Mouse (Mus musculus) embryonic facial prominence, embryonic 12.5 days (tissue): Measurements from ENCODE around the gene Ahrr. TPM values are rescaled to one million over a fixed set of nuclear protein-coding genes. Genes with fewer than 3 reads are reported as not detected.

Experiments used
- ATAC-seq: fragments of 200-750 bp; cut with Nextera tagmentation; 2 replicates; pipeline ENCODE4 v1.8.0; 2017; ENCODE audit not compliant: insufficient number of reproducible peaks, insufficient read depth, low FRiP score, low TSS enrichment
- H3K27ac ChIP-seq: fragments of 300-500 bp; sonication (generic); 2 replicates; pipeline ENCODE4 v1.5.1; 2016; ENCODE audit warnings: mild to moderate bottlenecking
- H3K27me3 ChIP-seq: fragments of 300-500 bp; sonication (generic); 2 replicates; pipeline ENCODE4 v1.6.1; 2016; ENCODE audit warnings: mild to moderate bottlenecking, moderate library complexity
- H3K36me3 ChIP-seq: fragments of 300-500 bp; sonication (generic); 2 replicates; pipeline ENCODE4 v1.6.1; 2016; ENCODE audit warnings: mild to moderate bottlenecking
- H3K4me1 ChIP-seq: fragments of 300-500 bp; sonication (generic); 2 replicates; pipeline ENCODE4 v1.6.1; 2016
- H3K4me2 ChIP-seq: fragments of 300-500 bp; sonication (generic); replicated peaks from 2 replicates; pipeline ENCODE4 v1.6.1; 2016; ENCODE audit warnings: mild to moderate bottlenecking, moderate library complexity
- H3K4me3 ChIP-seq: fragments of 300-500 bp; sonication (generic); 2 replicates; pipeline ENCODE4 v1.5.1; 2016; ENCODE audit warnings: mild to moderate bottlenecking
- H3K9ac ChIP-seq: fragments of 300-500 bp; sonication (generic); 2 replicates; pipeline ENCODE4 v1.6.1; 2016; ENCODE audit warnings: mild to moderate bottlenecking, moderate library complexity
- H3K9me3 ChIP-seq: fragments of 300-500 bp; sonication (generic); 2 replicates; pipeline ENCODE4 v1.6.1; 2016; ENCODE audit warnings: mild to moderate bottlenecking, moderate library complexity
- WGBS: fragments of 180-500 bp; shearing (Covaris S2); methylation state at CpG from one replicate; pipeline ENCODE4 v1.1.7; 2016; 5-methylcytosine and 5-hydroxymethylcytosine counted together
- polyA plus RNA-seq: library from polyadenylated mRNA; unstranded; fragments of >200 nt; fragmentation: Nextera tagmentation; extraction: Ambion mirVana; gene quantifications from 2 replicates; pipeline ENCODE4 v1.2.1, GENCODE M21; 2016

Ahrr gene
- polyA plus RNA-seq, 1 experiment from 2014 or later: 1.2 TPM

DNA sequence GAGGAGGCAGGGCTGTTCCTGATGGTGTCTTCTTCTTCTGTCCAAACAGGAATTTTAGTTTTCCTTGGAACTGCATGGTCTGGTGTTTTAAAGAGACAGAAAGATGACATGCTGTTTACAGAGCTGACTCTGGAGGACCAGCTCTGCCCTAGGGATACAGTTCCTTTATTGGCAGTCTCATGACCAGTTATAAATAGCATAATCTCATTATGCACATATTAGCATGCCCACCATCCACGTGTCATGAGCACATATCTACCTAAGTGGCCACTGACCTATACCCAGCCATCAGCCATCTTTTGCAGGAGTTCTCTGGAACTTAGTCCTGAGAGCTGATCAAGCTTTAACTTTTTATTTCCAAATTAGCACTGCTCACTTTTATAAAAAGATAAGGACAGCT, 71.5 kb downstream of the Ahrr start:
- WGBS: 36% methylated on average over 1 of the region's 1 CpGs
- H3K27me3 ChIP-seq: 0 out of 2 replicates have a peak, but pooled peaks cover under 1% of the 10 kb centered on the region
- no peak overlapping the region for H3K27ac ChIP-seq
- no peak overlapping the region for H3K9ac ChIP-seq
- no peak overlapping the region for H3K4me3 ChIP-seq
- no peaks in the 10 kb centered on the region for H3K36me3 ChIP-seq
- ATAC-seq: no peak
- H3K4me2 ChIP-seq: no peak overlapping the region
- H3K4me1 ChIP-seq: no peaks in the 10 kb centered on the region
- H3K9me3 ChIP-seq: no peaks in the 10 kb centered on the region

DNA sequence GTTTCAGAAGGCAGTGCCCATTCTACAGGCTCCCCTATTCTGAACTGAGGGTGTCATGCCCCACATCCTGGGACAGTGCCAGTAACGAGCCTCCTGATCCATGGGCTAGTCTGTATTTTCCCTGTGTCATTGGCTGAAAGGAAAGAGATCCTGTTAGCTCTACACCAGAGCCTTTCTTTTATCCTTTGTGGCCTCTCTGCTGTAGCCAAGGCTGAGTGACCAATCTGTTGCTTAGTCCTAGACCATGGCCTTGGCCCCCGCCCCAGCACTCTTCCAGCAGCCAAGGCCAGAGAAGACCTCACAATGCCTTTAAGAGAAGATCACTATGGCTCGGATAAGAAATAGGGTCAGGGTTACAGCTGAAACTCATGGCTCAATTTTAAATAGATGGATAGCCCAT, 73.7 kb downstream of the Ahrr start:
- no peak for ATAC-seq
- H3K4me3 ChIP-seq: no peak overlapping the region
- 81% methylated on average over 3 of the region's 3 CpGs for WGBS
- H3K27ac ChIP-seq: no peak overlapping the region
- no peak overlapping the region for H3K9ac ChIP-seq
- H3K27me3 ChIP-seq: 0 out of 2 replicates have a peak, but pooled peaks cover 5% of the 10 kb centered on the region
- H3K4me1 ChIP-seq: no peaks in the 10 kb centered on the region
- H3K9me3 ChIP-seq: no peaks in the 10 kb centered on the region
- H3K36me3 ChIP-seq: no peaks in the 10 kb centered on the region
- no peak overlapping the region for H3K4me2 ChIP-seq

DNA sequence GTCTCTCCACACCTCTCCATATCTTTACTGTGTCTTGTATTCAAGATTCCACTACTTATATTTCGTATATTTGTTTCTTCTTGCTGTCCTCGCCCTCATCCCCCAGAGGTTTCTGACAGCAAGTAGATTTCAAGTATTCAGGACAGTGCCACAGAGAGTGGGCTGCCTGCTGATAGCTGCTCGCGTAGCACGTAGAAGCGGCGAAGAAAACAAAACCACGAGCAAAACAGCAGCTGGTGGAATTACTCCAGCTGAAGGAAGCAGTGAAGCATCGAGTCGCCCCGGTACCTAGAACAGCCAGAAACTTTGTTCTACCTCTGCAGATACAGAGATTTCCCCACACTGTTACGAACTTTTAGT, 83.2 kb downstream of the Ahrr start:
- Histone ChIP-seq H3K36me3 (peaks cover 7% of the 10 kb centered on the region; the same call in 1 of the 2 replicates), H3K27me3 (no peaks in the 10 kb centered on the region), H3K27ac (peak overlapping the region; percentile 90), H3K9ac (peak overlapping the region; percentile 77), H3K4me2 (peak overlapping the region; percentile 68), H3K9me3 (no peaks in the 10 kb centered on the region), H3K4me1 (peaks cover 10% of the 10 kb centered on the region), H3K4me3 (peak overlapping the region; percentile 77)
- no peak for ATAC-seq
- 17% methylated on average over 12 of the region's 12 CpGs for WGBS

DNA sequence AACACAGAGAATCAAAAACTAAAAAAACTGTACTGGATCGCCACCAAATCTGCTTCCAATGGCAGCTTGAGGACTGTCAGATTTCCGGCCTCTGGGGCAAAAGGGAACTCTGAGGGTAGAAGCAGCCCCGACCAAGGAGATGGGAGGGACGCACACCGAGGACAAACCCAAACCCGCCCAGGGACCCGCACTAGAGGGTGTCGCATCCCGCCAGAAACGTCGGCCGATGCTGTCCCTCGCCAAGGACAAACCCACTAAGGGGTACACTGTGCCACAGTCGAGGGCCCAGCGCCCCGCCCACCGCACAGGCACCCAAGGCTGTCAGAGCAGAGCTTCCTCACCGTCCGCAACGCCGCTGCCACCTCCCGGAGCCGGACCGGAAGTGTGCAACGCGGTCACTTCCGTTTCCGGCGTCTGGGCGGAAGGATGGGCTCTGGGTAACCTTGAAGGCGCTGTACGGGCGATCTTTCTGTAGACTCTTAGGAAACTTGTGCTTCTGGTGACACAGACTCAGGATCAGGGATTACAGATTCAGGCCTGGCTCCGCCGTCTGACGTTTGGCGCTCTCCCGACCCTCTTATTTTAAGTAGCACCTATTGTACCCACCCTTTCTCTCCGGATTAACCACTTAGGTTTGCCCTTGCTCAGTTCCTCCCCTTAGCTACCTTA, 83.7 kb downstream of the Ahrr start, which contains the start of gene Exoc3:
Gene Exoc3, minus strand, starts transcription at position 416 of the 669 bp plus-strand sequence.
- H3K4me2 ChIP-seq: peak within 1 kb of the TSS; percentile 68
- peak within 1 kb of the TSS; percentile 77 for H3K4me3 ChIP-seq
- no peaks in the 10 kb centered on the region for H3K9me3 ChIP-seq
- peak; percentile 88 for ATAC-seq
- H3K36me3 ChIP-seq: peaks cover 11% of the 10 kb centered on the region; the same call in 1 of the 2 replicates
- H3K4me1 ChIP-seq: peaks cover 10% of the 10 kb centered on the region
- WGBS: under 1% methylated on average over 38 of the region's 39 CpGs
- peak within 1 kb of the TSS; percentile 77 for H3K9ac ChIP-seq
- no peaks in the 10 kb centered on the region for H3K27me3 ChIP-seq
- H3K27ac ChIP-seq: peak within 1 kb of the TSS; percentile 90

DNA sequence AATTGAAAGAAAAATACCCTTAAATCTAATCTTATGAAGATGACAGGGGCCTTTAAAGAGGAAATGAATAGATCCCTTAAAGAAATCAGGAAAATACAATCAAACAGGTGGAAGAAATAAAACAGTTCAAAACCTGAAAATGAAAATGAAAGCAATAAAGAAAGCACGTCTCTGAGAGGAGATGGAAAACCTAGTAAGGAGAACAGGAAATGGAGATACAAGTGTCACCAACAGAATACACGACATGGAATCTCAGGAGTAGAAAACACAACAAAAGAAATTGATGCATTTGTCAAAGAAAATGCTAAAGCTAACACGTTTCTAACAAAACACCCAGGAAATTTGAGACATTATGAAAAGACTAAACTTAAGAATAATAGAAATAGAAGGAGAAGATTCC, 95.7 kb downstream of the Ahrr start:
- Histone ChIP-seq H3K9me3 (no peaks in the 10 kb centered on the region), H3K36me3 (peaks cover 38% of the 10 kb centered on the region), H3K27me3 (no peaks in the 10 kb centered on the region), H3K27ac (no peak overlapping the region), H3K4me2 (no peak overlapping the region), H3K9ac (no peak overlapping the region), H3K4me1 (no peaks in the 10 kb centered on the region), H3K4me3 (no peak overlapping the region)
- ATAC-seq: no peak
- 81% methylated on average over 3 of the region's 3 CpGs for WGBS

DNA sequence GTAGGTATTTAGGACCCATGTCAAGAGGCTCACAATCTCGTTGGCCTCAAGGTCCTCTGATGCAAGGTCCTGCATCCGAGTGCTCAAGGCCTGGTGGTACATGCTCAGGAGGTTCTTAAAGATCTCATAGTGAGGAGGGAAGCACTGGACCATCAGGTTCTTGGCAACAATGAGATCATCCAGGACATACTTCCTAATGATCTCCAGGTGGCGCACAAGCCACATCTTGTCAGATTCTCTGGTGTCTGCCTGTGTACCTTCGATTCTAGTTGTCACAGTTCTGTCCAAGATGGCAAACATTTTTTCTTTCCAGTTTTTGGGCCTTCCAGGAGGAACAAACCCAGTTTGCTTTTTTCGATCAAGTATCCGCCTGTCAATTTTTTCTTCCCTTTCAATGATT, 99.5 kb downstream of the Ahrr start:
- no peak overlapping the region for H3K4me3 ChIP-seq
- whole genome bisulfite sequencing: 83% methylated on average over 6 of the region's 6 CpGs
- no peak overlapping the region for H3K9ac ChIP-seq
- H3K27me3 ChIP-seq: no peaks in the 10 kb centered on the region
- no peaks in the 10 kb centered on the region for H3K9me3 ChIP-seq
- no peaks in the 10 kb centered on the region for H3K4me1 ChIP-seq
- H3K27ac ChIP-seq: no peak overlapping the region
- no peak overlapping the region for H3K4me2 ChIP-seq
- H3K36me3 ChIP-seq: peaks cover 48% of the 10 kb centered on the region
- no peak for ATAC-seq

DNA sequence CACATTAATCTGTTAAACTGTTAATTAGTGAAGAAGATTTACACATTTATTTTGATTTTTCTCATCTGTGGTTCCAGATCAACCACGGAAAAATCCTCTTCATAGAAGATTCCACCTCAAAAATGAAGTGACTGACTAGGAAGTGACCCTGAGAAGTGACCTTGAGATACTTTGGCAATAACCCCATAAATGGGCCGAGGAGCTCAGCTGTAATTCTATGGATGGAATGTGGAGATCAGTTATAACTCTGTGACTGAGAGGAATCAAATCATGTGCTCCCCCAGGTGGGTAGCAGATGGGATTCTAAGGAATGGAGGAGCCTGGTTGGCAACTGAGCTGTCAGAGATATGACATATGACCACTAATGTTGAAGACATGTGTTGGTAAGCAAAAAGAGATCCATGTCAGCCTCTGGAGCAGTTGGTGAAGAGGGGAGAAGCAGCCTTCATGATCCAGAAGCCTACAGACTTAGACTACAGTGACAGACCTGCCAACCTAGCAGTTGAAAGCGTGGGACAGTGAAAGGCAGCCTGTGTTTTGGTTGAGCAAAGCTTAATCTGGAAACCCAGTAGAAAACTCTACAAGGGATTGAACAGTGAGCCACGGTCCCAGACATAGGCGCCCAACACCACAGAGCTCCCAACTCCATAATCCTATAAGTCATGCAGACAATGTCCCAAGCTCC, 109.0 kb downstream of the Ahrr start:
- Histone ChIP-seq H3K27me3 (no peaks in the 10 kb centered on the region), H3K36me3 (peaks cover 47% of the 10 kb centered on the region), H3K4me2 (no peak overlapping the region), H3K27ac (no peak overlapping the region), H3K9me3 (no peaks in the 10 kb centered on the region), H3K4me3 (no peak overlapping the region), H3K4me1 (no peaks in the 10 kb centered on the region), H3K9ac (no peak overlapping the region)
- ATAC-seq: no peak
- WGBS: 83% methylated on average over 5 of the region's 5 CpGs

DNA sequence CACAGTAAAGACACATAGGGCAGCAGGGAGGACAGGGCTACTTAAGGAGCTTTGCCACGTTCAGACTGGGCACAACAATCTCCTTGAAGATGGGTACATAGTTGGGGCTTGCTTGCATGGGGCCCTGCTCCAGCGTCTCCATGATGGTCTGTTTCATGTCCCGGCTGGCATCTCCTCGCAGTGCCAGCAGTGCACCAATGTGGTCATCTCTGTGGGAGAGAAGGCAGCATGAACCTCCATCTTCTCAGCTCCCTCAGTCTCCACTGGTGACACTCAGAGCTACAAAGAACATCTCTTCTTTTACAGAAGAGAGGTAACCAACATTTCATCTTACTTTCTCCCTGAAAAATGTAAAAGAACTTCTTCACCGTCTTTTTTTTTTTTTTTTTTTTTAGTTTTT, 120.1 kb downstream of the Ahrr start:
- Histone ChIP-seq H3K9me3 (no peaks in the 10 kb centered on the region), H3K27me3 (no peaks in the 10 kb centered on the region), H3K4me2 (no peak overlapping the region), H3K36me3 (peaks cover 46% of the 10 kb centered on the region), H3K27ac (no peak overlapping the region), H3K9ac (no peak overlapping the region), H3K4me3 (no peak overlapping the region), H3K4me1 (no peaks in the 10 kb centered on the region)
- no peak for ATAC-seq
- 89% methylated on average over 5 of the region's 5 CpGs for WGBS

DNA sequence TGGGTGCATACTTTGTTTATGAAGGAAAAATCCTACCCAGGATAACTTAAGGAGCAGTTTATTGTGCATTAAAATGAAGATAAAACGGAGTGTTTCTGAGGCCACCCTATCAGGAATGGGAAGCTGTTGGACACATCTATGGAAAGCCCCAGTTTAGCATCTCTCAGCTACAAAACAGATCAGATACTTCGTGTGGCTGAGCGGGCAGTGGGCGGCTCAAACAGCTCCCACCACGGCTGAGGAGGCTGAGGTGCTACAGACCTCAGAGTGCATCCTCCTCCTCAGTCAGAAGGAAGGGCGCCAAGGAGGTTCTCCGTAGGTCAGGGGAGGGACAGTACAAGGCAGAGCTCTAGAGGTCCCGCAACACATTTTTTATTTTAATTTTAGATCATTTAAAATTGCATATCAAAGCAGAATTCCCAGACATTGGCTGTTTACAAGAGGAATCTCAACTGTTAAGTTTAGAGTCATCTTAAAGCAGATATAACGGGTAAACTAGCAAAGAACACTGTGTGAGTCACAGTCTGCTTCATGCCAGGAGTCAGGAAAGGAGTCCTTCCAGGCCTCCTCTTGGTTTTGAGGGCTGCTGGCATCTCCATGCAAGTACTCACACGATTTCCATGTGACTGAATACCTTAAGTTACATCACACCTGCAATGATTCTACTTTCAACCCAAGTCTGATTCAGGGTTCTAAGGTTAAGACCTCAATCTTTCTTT, 122.5 kb downstream of the Ahrr start:
- no peak for ATAC-seq
- 0 out of 2 replicates have a peak, but pooled peaks cover 3% of the 10 kb centered on the region for H3K4me1 ChIP-seq
- H3K27ac ChIP-seq: no peak overlapping the region
- H3K9me3 ChIP-seq: no peaks in the 10 kb centered on the region
- no peak overlapping the region for H3K4me3 ChIP-seq
- WGBS: 87% methylated on average over 10 of the region's 10 CpGs
- H3K27me3 ChIP-seq: no peaks in the 10 kb centered on the region
- no peak overlapping the region for H3K9ac ChIP-seq
- H3K36me3 ChIP-seq: peaks cover 37% of the 10 kb centered on the region
- H3K4me2 ChIP-seq: no peak overlapping the region

DNA sequence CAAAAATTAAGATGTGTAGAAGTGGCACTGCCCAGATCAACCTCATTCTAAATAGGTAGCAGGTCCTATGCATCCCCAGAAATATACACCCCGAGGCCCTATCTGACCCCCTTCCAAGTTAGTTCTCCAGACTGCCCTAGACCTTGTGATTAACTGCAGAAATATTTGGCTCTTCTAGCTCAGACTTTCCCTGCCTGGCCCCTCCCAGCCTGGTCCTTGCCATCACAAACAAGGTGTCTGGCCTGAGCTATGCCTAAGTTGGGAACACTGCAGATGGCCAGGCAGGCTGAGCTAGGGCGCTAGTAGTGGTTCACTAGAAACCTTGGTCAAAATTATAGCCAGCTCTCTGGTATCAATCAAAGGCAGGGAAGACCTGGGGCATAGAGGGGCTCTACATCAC, 124.6 kb downstream of the Ahrr start:
- Histone ChIP-seq H3K9me3 (no peaks in the 10 kb centered on the region), H3K36me3 (peaks cover 21% of the 10 kb centered on the region), H3K4me3 (no peak overlapping the region), H3K4me2 (no peak overlapping the region), H3K9ac (no peak overlapping the region), H3K27me3 (no peaks in the 10 kb centered on the region), H3K27ac (no peak overlapping the region), H3K4me1 (0 out of 2 replicates have a peak, but pooled peaks cover 3% of the 10 kb centered on the region)
- 84% methylated on average over 2 of the region's 2 CpGs for WGBS
- no peak for ATAC-seq

DNA sequence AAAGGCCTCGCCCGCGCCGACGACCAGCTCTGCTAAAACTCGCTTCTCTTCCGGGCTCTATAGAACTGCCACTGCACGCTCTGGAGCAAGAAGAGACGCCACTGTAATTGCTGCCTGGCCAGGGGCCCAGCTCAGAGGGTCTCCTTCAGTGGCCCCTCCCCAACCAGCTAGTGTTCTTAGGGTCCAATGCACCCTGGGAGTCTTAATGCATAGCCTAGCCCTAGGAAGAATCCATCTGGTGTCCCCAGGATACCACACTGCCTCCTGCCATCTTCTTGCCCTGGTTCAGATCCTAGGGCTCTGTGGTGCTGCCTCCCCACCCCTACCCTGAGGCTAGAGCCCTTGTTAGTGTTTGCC, 125.1 kb downstream of the Ahrr start:
- peak; percentile 26; the same call in 1 of the 2 replicates for ATAC-seq
- no peak overlapping the region for H3K27ac ChIP-seq
- H3K36me3 ChIP-seq: peaks cover 18% of the 10 kb centered on the region
- H3K27me3 ChIP-seq: no peaks in the 10 kb centered on the region
- peak overlapping the region; percentile 35; the same call in 1 of the 2 replicates for H3K9ac ChIP-seq
- peak overlapping the region; percentile 43 for H3K4me3 ChIP-seq
- no peaks in the 10 kb centered on the region for H3K9me3 ChIP-seq
- 0 out of 2 replicates have a peak, but pooled peaks cover 3% of the 10 kb centered on the region for H3K4me1 ChIP-seq
- WGBS: 10% methylated on average over 9 of the region's 9 CpGs
- peak overlapping the region; percentile 61 for H3K4me2 ChIP-seq
